Mouse (Mus musculus): Measurements from ENCODE around the gene Igsf23. TPM values are rescaled to one million over a fixed set of nuclear protein-coding genes. Genes with fewer than 3 reads are reported as not detected.
"Not testable (repeated sequence)": the region's sequence is repeated elsewhere in the genome, so short reads cannot be mapped to it uniquely, and the experiment has no call there.

Gene Igsf23
- total RNA-seq, 2 experiments from 2014 or later: not detected

GRCm38 (mm10) chr7:19937229-19937821 is 13.2 kb downstream of the Igsf23 start:
- no peak for ATAC-seq (replicated peaks; ENCODE audit: low FRiP score, poor library complexity, severe bottlenecking)

DNA sequence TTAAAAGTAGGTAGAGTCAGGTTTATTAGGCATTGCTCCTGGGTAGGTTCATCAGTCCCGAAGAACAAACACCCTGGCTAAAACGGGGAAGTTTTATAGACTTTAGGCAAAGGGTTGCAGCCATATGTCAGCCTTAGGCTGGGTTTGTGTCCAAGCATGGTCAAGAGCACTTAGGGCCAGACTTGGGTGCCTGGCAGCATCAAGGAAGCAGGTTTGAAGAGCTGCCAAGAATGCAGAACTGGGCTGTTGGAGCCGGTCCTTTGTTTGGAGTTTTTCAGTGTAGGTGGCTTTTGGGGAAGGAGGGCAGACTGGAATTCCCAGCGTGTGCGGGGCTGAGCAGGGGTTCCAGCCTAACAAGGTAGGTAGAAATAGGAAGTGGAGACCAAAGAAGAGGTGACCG is 14.6 kb downstream of the Igsf23 start:
- ATAC-seq (replicated peaks; ENCODE audit: low FRiP score, poor library complexity, severe bottlenecking): no peak

- no peak for ATAC-seq (replicated peaks; ENCODE audit: low FRiP score, poor library complexity, severe bottlenecking)
These were observed 15.3 kb downstream of the Igsf23 start for GRCm38 (mm10) chr7:19935171-19935751.

GRCm38 (mm10) chr7:19932877-19933809 is 17.4 kb downstream of the Igsf23 start:
- ATAC-seq (replicated peaks; ENCODE audit: low FRiP score, poor library complexity, severe bottlenecking): no peak

- no peak for ATAC-seq (replicated peaks; ENCODE audit: low FRiP score, poor library complexity, severe bottlenecking)
These were observed 18.3 kb downstream of the Igsf23 start for GRCm38 (mm10) chr7:19932133-19932876.

- not testable (repeated sequence) for ATAC-seq (replicated peaks; ENCODE audit: low FRiP score, poor library complexity, severe bottlenecking)
These were observed 20.1 kb downstream of the Igsf23 start for GRCm38 (mm10) chr7:19930481-19930880.

GRCm38 (mm10) chr7:19928486-19928885 is 22.1 kb downstream of the Igsf23 start:
- ATAC-seq (replicated peaks; ENCODE audit: low FRiP score, poor library complexity, severe bottlenecking): no peak

DNA sequence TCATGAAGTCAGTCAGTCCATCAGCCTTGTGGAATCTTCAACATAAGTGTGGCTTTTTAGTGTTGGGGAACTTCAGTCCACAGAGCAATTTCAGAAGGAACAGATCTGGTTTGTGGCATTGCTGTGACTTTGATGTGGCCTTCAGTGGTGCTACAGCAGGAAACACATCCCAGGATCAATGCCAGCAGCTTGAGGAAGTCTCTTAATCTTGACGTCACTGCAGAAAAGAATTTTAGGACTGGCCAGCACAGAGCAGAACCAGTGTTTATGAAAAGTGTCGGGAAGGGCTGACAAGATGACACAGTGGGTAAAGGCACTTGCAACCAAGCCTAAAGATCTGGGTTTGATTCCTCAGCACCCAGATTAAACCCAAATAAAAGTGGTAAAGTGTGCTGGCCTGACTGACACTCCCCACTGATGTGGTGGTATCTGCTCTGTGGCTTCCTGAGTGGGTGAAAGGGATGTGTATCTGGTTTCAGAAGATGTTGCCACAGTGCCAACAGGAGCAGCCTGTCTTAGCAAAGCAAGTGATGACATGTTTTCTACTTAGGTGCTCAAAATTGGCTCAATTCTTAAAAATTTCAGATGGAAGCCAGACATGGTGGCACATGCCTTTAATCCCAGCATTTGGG is 23.6 kb downstream of the Igsf23 start:
- ATAC-seq (replicated peaks; ENCODE audit: low FRiP score, poor library complexity, severe bottlenecking): no peak

DNA sequence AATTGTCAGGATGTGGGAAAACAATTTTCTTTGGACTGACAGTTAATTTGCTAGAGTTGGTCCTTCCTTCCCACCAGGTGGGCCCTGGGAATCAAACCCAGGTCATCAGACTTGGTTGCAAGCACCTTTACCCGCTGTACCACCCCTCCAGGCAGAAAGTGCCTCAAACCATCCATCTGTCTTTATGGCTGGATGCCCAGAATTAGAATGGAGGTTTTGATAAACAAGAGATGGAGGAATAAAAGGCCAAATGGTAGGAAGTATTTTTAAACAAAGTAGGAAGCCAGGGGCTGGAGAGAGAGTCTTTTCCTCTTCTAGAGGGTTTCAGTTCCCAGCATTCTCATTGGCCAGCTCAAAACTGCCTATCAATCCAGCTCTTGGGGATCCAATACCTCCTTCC is 25.2 kb downstream of the Igsf23 start:
- ATAC-seq (replicated peaks; ENCODE audit: low FRiP score, poor library complexity, severe bottlenecking): no peak

- ATAC-seq (replicated peaks; ENCODE audit: low FRiP score, poor library complexity, severe bottlenecking): no peak
These were observed 26.8 kb downstream of the Igsf23 start for GRCm38 (mm10) chr7:19923797-19924196.

GRCm38 (mm10) chr7:19923354-19923753 is 27.2 kb downstream of the Igsf23 start:
- ATAC-seq (replicated peaks; ENCODE audit: low FRiP score, poor library complexity, severe bottlenecking): no peak

DNA sequence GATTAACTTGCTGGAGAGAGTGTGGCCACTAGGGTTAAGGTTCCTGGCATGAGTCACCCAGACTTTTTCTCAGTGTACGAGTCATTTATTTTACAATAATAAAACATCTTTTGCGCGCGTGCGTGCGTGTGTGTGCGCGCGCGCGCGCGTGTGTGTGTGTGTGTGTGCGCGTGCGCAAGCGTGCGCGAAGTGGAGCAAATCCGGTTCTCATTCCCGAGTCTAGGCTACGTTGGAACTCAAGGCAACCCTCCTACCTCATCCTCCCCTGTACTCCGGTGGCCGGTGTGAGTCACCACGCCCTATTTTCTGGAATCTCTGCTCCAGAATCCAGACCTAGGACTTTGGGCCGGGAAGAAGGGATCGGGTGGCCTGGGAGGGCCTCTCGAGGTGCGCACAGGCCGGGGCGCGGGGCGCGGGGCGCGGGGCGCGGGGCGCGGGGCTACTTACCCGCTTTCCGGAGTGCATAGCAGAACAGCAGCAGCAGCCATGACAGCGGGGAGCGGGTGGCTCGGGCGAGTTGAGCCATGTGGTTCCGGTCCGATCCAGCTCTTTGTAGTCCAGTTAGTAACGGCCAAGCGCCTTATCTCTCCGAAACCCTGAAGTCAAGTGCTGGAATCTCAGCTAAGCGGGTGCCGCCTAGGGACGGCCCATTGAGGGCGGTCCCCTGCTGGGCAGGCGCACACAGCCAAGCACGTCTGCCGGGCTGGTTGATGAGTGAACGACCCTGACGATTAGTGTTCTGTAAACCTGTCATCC is 29.9 kb downstream of the Igsf23 start, which contains the start of gene Pvr:
TSS of gene Pvr (minus strand) at position 655 of the 756 bp plus-strand sequence.
- no peak for ATAC-seq (replicated peaks; ENCODE audit: low FRiP score, poor library complexity, severe bottlenecking)

DNA sequence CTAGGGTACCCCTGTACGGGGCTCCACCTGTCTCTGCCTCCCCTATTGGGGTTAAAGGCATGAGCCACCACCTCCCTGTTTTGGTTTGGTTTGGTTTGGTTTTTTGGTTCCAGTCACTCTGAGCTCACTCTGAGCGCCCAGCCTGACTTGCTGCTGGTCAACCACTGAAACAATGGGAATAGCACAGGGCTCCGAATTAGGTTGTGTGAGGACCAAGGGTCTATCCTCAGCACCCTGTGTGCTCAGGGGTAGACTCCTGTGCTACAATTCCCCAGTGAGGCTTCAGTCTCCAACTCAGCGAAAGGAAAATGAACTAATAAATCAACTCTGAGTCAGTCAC is 30.4 kb downstream of the Igsf23 start:
- no peak for ATAC-seq (replicated peaks; ENCODE audit: low FRiP score, poor library complexity, severe bottlenecking)

DNA sequence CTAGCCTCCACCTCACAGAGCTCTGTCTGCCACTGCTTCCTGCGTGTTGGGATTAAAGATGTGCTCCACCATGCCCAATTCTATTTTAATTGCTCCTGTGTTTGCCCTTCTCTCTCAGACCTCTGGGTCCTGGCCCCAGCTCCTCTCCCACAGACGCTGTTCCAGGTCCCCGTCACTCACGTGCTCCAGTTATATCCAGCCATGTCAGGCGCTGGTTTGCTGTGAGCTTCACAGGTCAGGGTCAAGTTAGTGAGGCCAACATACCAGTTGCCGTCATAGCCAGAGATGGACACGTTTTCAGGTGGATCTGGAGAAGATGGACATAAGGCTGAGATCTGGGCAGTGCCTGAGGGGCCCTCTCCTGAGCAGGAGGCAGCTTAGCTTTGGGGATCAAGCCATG is 36.0 kb downstream of the Igsf23 start:
- no peak for ATAC-seq (replicated peaks; ENCODE audit: low FRiP score, poor library complexity, severe bottlenecking)

GRCm38 (mm10) chr7:19911695-19912524 is 38.6 kb downstream of the Igsf23 start:
- no peak for ATAC-seq (replicated peaks; ENCODE audit: low FRiP score, poor library complexity, severe bottlenecking)

- ATAC-seq (replicated peaks; ENCODE audit: low FRiP score, poor library complexity, severe bottlenecking): no peak
These were observed 39.3 kb downstream of the Igsf23 start for GRCm38 (mm10) chr7:19911292-19911658.

DNA sequence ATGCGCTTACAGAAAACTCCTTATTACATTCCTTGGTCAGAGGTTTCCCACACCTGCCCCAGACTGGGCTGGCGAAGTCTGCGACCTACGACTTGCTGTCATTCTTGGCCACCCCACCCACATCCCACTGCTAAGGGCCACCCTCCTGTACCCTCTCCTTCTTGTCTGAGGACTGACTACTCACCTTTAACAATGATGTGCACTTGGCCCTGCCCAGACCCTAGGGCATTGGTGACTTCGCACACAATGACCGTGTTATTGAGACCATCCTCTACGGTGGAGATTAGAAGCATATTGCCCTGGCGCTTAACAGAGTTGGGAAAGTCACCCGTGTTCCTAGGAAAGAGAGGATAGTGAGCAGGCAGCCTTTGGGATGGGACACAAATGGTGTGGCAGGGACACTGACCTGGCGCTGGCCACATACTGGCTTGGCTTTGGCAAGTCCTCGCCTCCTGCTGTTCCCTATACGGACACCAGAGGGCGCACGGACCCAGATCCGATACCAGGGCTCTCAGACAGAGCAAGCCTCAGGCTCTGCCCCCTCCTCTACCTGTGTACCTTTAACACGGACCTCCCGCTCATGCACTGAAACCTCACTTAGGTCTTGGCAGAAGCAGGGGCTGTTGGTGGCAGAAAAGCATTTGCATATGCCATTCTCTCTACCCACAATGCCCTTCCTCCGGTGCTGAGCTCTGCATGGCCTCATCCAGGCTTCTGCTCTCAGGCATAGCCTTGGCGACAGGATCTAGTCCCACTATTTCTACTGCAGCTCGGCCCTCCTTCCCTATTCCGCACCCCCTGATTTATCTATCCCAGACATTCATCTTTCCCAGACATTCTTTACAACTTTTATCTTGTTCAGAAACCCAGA is 39.9 kb downstream of the Igsf23 start:
- ATAC-seq (replicated peaks; ENCODE audit: low FRiP score, poor library complexity, severe bottlenecking): peak; percentile 67; the same call in 1 of the 2 replicates

Data from erythroblast, adult 5-6 weeks (primary cell).